Mouse (Mus musculus) testis, adult 2 months (tissue): ENCODE data around the gene Nck2.

ENCODE experiments used
- CTCF ChIP-seq: fragments of 200-500 bp; IDR thresholded peaks from 2 replicates; pipeline ENCODE4 v1.5.1; 2012; ENCODE audit warnings: low read depth, mild to moderate bottlenecking, inconsistent platforms, low read length, moderate library complexity; ENCODE audit not compliant: control insufficient read depth, insufficient read depth, insufficient replicate concordance
- POLR2A ChIP-seq: fragments of 200-500 bp; IDR thresholded peaks from 2 replicates; pipeline ENCODE4 v1.6.1; 2012; ENCODE audit warnings: low read depth, mild to moderate bottlenecking, inconsistent platforms, low read length, moderate library complexity; ENCODE audit not compliant: control insufficient read depth

GRCm38 (mm10) chr1:43530295-43531020 is 86.1 kb downstream of the Nck2 start:
- TF ChIP-seq POLR2A (no peak), CTCF (no peak)
